Mouse (Mus musculus) embryonic facial prominence, embryonic 12.5 days (tissue): ENCODE data around the gene Robo2. TPM values are rescaled to one million over a fixed set of nuclear protein-coding genes. Genes with fewer than 3 reads are reported as not detected.

ENCODE experiments used
- microRNA counts: library from miRNA; unstranded; fragments of <30 nt; microRNA quantifications from one replicate; lab custom pipeline; 2017
- microRNA-seq: library from miRNA; unstranded; fragments of <30 nt; microRNA quantifications from one replicate; pipeline ENCODE4, GENCODE M21; 2017
- polyA plus RNA-seq: library from polyadenylated mRNA; unstranded; fragments of >200 nt; fragmentation: Nextera tagmentation; extraction: Ambion mirVana; gene quantifications from 2 replicates; pipeline ENCODE4 v1.2.1, GENCODE M21; 2016

Robo2 gene
- polyA plus RNA-seq, 1 experiment from 2014 or later, result 71.5 TPM

MicroRNAs encoded within 50 kb of the gene (microRNA counts, 519-probe panel; counts per million panel counts)
- microRNA mmu-miR-691 (lab: Ali Mortazavi, UCI), result 460 counts per million, percentile 65 among the panel's probes with 10 or more counts

Small RNA genes lying within 50 kb of the gene (microRNA-seq; reads per million reads assigned to microRNA genes)
- gene Gm24272 (not detected), gene Mir691 (not detected)
